Mouse (Mus musculus) limb, embryonic 14.5 days (tissue): ENCODE data around the gene Ksr2. TPM values are rescaled to one million over a fixed set of nuclear protein-coding genes. Genes with fewer than 3 reads are reported as not detected.

Experiments used
- ATAC-seq: fragments of 200-750 bp; cut with Nextera tagmentation; 2 replicates; pipeline ENCODE4 v1.8.0; 2017; ENCODE audit warnings: low read depth, moderate number of reproducible peaks, moderate TSS enrichment; ENCODE audit not compliant: low FRiP score
- DNase-seq: peaks from one replicate; pipeline ENCODE4 v3.0.0-alpha.2; 2015; ENCODE audit warnings: low spot score
- H3K27ac ChIP-seq: fragments of 300-500 bp; sonication (generic); replicated peaks from 2 replicates; pipeline ENCODE4 v1.5.1; 2014; ENCODE audit warnings: low read depth, mild to moderate bottlenecking, low read length, moderate library complexity, mixed read lengths
- H3K27me3 ChIP-seq: fragments of 300-500 bp; sonication (generic); 2 replicates; pipeline ENCODE4 v1.6.1; 2014; ENCODE audit warnings: low read length, mixed read lengths; ENCODE audit not compliant: control insufficient read depth, insufficient read depth
- H3K36me3 ChIP-seq: fragments of 300-500 bp; sonication (generic); 2 replicates; pipeline ENCODE4 v1.6.1; 2014; ENCODE audit warnings: mild to moderate bottlenecking, low read length, moderate library complexity, mixed read lengths; ENCODE audit not compliant: control insufficient read depth, insufficient read depth
- H3K4me1 ChIP-seq: fragments of 300-500 bp; sonication (generic); 2 replicates; pipeline ENCODE4 v1.6.1; 2014; ENCODE audit warnings: antibody characterized with exemption, low read length, mixed read lengths; ENCODE audit not compliant: control insufficient read depth, insufficient read depth
- H3K4me2 ChIP-seq: fragments of 300-500 bp; sonication (generic); replicated peaks from 2 replicates; pipeline ENCODE4 v1.6.1; 2014; ENCODE audit warnings: low read depth, mild to moderate bottlenecking, low read length, moderate library complexity; ENCODE audit not compliant: severe bottlenecking
- H3K4me3 ChIP-seq: fragments of 300-500 bp; sonication (generic); replicated peaks from 2 replicates; pipeline ENCODE4 v1.5.1; 2014; ENCODE audit warnings: low read length
- H3K9ac ChIP-seq: fragments of 300-500 bp; sonication (generic); 2 replicates; pipeline ENCODE4 v1.6.1; 2014; ENCODE audit warnings: mild to moderate bottlenecking, low read depth, low read length, moderate library complexity; ENCODE audit not compliant: severe bottlenecking
- H3K9me3 ChIP-seq: fragments of 300-500 bp; sonication (generic); 2 replicates; pipeline ENCODE4 v1.6.1; 2016; ENCODE audit warnings: low read length; ENCODE audit not compliant: control insufficient read depth
- POLR2A ChIP-seq: fragments of 200-500 bp; IDR thresholded peaks from 2 replicates; pipeline ENCODE4 v1.8.0; 2012; ENCODE audit warnings: inconsistent platforms, mild to moderate bottlenecking, moderate library complexity, borderline replicate concordance; ENCODE audit not compliant: insufficient read depth, insufficient read length; ENCODE audit errors: extremely low read depth
- WGBS: fragments of 180-500 bp; shearing (Covaris S2); extraction: QIAGEN DNeasy Blood & Tissue Kit; methylation state at CpG from one replicate; pipeline ENCODE4 v1.1.7; 2014; 5-methylcytosine and 5-hydroxymethylcytosine counted together
- polyA plus RNA-seq, 2 experiments: library from polyadenylated mRNA; depleted of rRNA in 1 of 2; stranded (reverse) in 1 of 2; unstranded in 1 of 2; fragments of >200 nt; fragmentation: Nextera tagmentation in 1 of 2; extraction: Ambion mirVana in 1 of 2; gene quantifications; 2 replicates each; pipeline versions ENCODE4 v1.2.1 to v1.2.3; 2012 to 2014

Ksr2 gene
- polyA plus RNA-seq, 2 experiments, result 0.08 to 0.13 TPM

- no peak for DNase-seq
- H3K27me3 ChIP-seq, result no peaks in the 10 kb centered on the region
- no peak for TF ChIP-seq POLR2A
- H3K4me1 ChIP-seq, result no peaks in the 10 kb centered on the region
- H3K9ac ChIP-seq, result no peak overlapping the region
- H3K36me3 ChIP-seq, result no peaks in the 10 kb centered on the region
- 45% methylated on average over 6 of the region's 6 CpGs for WGBS
- no peaks in the 10 kb centered on the region for H3K9me3 ChIP-seq
- H3K4me2 ChIP-seq, result no peak overlapping the region
- no peak for ATAC-seq
- no peak overlapping the region for H3K4me3 ChIP-seq
- H3K27ac ChIP-seq, result no peak overlapping the region
Measured at GRCm38 (mm10) chr5:117569190-117569795, 155.5 kb downstream of the Ksr2 start.

GRCm38 (mm10) chr5:117572428-117572827 lies 158.6 kb downstream of the Ksr2 start:
- H3K4me2 ChIP-seq, result no peak overlapping the region
- no peak overlapping the region for H3K27ac ChIP-seq
- TF ChIP-seq POLR2A, result no peak
- DNase-seq (no peak), ATAC-seq (no peak)
- H3K4me1 ChIP-seq, result no peaks in the 10 kb centered on the region
- H3K9me3 ChIP-seq, result no peaks in the 10 kb centered on the region
- no peaks in the 10 kb centered on the region for H3K36me3 ChIP-seq
- H3K9ac ChIP-seq, result no peak overlapping the region
- 88% methylated on average over 14 of the region's 14 CpGs for WGBS
- no peak overlapping the region for H3K4me3 ChIP-seq
- no peaks in the 10 kb centered on the region for H3K27me3 ChIP-seq

GRCm38 (mm10) chr5:117574894-117575293 lies 161.1 kb downstream of the Ksr2 start:
- no peak for TF ChIP-seq POLR2A
- Histone ChIP-seq H3K4me3 (no peak overlapping the region), H3K36me3 (no peaks in the 10 kb centered on the region), H3K4me2 (no peak overlapping the region), H3K27me3 (no peaks in the 10 kb centered on the region), H3K9me3 (no peaks in the 10 kb centered on the region), H3K27ac (no peak overlapping the region), H3K4me1 (no peaks in the 10 kb centered on the region), H3K9ac (no peak overlapping the region)
- no peak for ATAC-seq
- DNase-seq, result no peak
- 76% methylated on average over 7 of the region's 7 CpGs for WGBS

- Histone ChIP-seq H3K27ac (no peak overlapping the region), H3K9ac (no peak overlapping the region), H3K4me1 (no peaks in the 10 kb centered on the region), H3K36me3 (no peaks in the 10 kb centered on the region), H3K9me3 (no peaks in the 10 kb centered on the region), H3K4me2 (no peak overlapping the region), H3K27me3 (no peaks in the 10 kb centered on the region), H3K4me3 (no peak overlapping the region)
- TF ChIP-seq POLR2A, result no peak
- no peak for ATAC-seq
- DNase-seq, result no peak
- WGBS, result 80% methylated on average over 5 of the region's 5 CpGs
Measured at GRCm38 (mm10) chr5:117577598-117577997, 163.8 kb downstream of the Ksr2 start.

GRCm38 (mm10) chr5:117581711-117582110 lies 167.9 kb downstream of the Ksr2 start:
- Histone ChIP-seq H3K4me3 (no peak overlapping the region), H3K4me1 (no peaks in the 10 kb centered on the region), H3K4me2 (no peak overlapping the region), H3K9me3 (no peaks in the 10 kb centered on the region), H3K27ac (no peak overlapping the region), H3K36me3 (no peaks in the 10 kb centered on the region), H3K9ac (no peak overlapping the region), H3K27me3 (no peaks in the 10 kb centered on the region)
- TF ChIP-seq POLR2A, result no peak
- 84% methylated on average over 3 of the region's 3 CpGs for WGBS
- DNase-seq, result no peak
- no peak for ATAC-seq

- no peak overlapping the region for H3K4me2 ChIP-seq
- no peak for DNase-seq
- H3K4me1 ChIP-seq, result no peaks in the 10 kb centered on the region
- no peak overlapping the region for H3K4me3 ChIP-seq
- no peak overlapping the region for H3K9ac ChIP-seq
- TF ChIP-seq POLR2A, result no peak
- H3K27ac ChIP-seq, result no peak overlapping the region
- no peaks in the 10 kb centered on the region for H3K27me3 ChIP-seq
- WGBS, result 62% methylated on average over 1 of the region's 1 CpGs
- no peaks in the 10 kb centered on the region for H3K36me3 ChIP-seq
- H3K9me3 ChIP-seq, result no peaks in the 10 kb centered on the region
- no peak for ATAC-seq
Measured at GRCm38 (mm10) chr5:117584428-117584827, 170.6 kb downstream of the Ksr2 start.
